In the genomic region with DNA sequence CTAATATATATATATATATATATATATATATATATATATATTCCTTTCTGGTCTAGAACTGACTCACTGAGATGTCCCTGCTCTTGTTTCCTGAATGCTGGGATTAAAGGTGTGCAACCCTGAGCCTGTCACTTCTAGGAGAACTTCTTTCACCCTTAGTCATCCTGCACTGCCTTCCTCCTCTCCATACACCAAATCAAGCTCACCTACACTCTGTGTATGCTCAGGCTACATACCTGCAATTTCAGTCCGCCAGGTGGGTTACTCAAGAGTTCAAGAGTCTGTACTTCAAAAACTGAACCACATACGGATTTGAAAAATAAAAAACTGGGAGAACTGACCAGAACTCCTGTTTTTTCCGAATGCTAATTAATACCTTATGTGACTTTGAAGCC, we compare ENCODE assay signal across 7 mouse cellular contexts. TPM values are rescaled to one million over a fixed set of nuclear protein-coding genes. Genes with fewer than 3 reads are reported as not detected.
DNase-seq lines count a peak whose midpoint lies in the region; ATAC-seq and TF ChIP-seq lines count a peak whose summit lies in the region.

No protein-coding gene starts in this region.

- H3K27ac ChIP-seq in liver, adult 2 months (replicated peaks; ENCODE audit: insufficient read depth, low read depth, low read length) = no peak overlapping the region
- no peak overlapping the region for H3K27ac ChIP-seq in forebrain, embryonic 10.5 days
- no peak overlapping the region for H3K27ac ChIP-seq in neural tube, embryonic 14.5 days (ENCODE audit: low read depth, low read length)

- H3K9ac ChIP-seq in liver, adult 2 months (ENCODE audit: low read depth, low read length) = no peak overlapping the region
- peak overlapping the region; percentile 85; the same call in 1 of the 2 replicates for H3K9ac ChIP-seq in neural tube, embryonic 14.5 days (replicated peaks; ENCODE audit: low read depth, low read length)

- H3K4me3 ChIP-seq in liver, adult 2 months (ENCODE audit: insufficient read depth, low read depth, low read length) = peak overlapping the region; percentile 80; the same call in 1 of the 2 replicates
- peak overlapping the region; percentile 88 for H3K4me3 ChIP-seq in forebrain, embryonic 10.5 days
- peak overlapping the region; percentile 88 for H3K4me3 ChIP-seq in neural tube, embryonic 14.5 days (ENCODE audit: low read depth, low read length)

- no peaks in the 10 kb centered on the region for H3K9me3 ChIP-seq in forebrain, embryonic 10.5 days
- no peaks in the 10 kb centered on the region for H3K9me3 ChIP-seq in neural tube, embryonic 14.5 days (ENCODE audit: control insufficient read depth, low read length)

- H3K79me2 ChIP-seq in liver, adult 2 months (ENCODE audit: control insufficient read depth, insufficient read depth, low read length) = peaks cover 7% of the 10 kb centered on the region; the same call in 1 of the 2 replicates

- TF ChIP-seq POLR2A in liver, adult 2 months (IDR thresholded peaks at IDR 0.05; ENCODE audit: extremely low read depth, insufficient read depth, low read length) = no peak

- no peak for DNase-seq in liver, adult 2 months (ENCODE audit: extremely low read depth, low read depth, low spot score)
- no peak for DNase-seq in liver
- DNase-seq in forebrain, embryonic 10.5 days (ENCODE audit: extremely low spot score, low spot score) = no peak
- DNase-seq in large intestine, adult 2 months (ENCODE audit: low read depth, low spot score) = peak; percentile 19
- DNase-seq in adrenal gland, adult 18-20 months (ENCODE audit: low spot score in 2 of 2) = no peak
- no peak for DNase-seq in gastrocnemius, postnatal 4 days (ENCODE audit: low spot score in 2 of 2)

- H3K27me3 ChIP-seq in liver, adult 2 months (ENCODE audit: control insufficient read depth, insufficient read depth, low read length) = no peaks in the 10 kb centered on the region
- no peaks in the 10 kb centered on the region for H3K27me3 ChIP-seq in forebrain, embryonic 10.5 days (ENCODE audit: poor library complexity, severe bottlenecking)
- no peaks in the 10 kb centered on the region for H3K27me3 ChIP-seq in neural tube, embryonic 14.5 days (ENCODE audit: control insufficient read depth, insufficient read depth, low read length)

- peak; percentile 54 for ATAC-seq in neural tube, embryonic 14.5 days (ENCODE audit: low read depth)

- peaks cover 26% of the 10 kb centered on the region for H3K36me3 ChIP-seq in liver, adult 2 months (ENCODE audit: control insufficient read depth, insufficient read depth, low read length)
- peaks cover 63% of the 10 kb centered on the region for H3K36me3 ChIP-seq in forebrain, embryonic 10.5 days (replicated peaks)
- H3K36me3 ChIP-seq in neural tube, embryonic 14.5 days (ENCODE audit: control insufficient read depth, insufficient read depth, low read length) = peaks cover 30% of the 10 kb centered on the region

- TF ChIP-seq CTCF in liver, adult 2 months (IDR thresholded peaks at IDR 0.05; ENCODE audit: low read depth, low read length) = no peak

- WGBS in liver, adult 2 months = 17% methylated on average over 3 of the region's 3 CpGs
- WGBS in forebrain, embryonic 10.5 days = 25% methylated on average over 3 of the region's 3 CpGs
- WGBS in large intestine, adult 2 months = 14% methylated on average over 3 of the region's 3 CpGs
- 30% methylated on average over 3 of the region's 3 CpGs for whole genome bisulfite sequencing in neural tube, embryonic 14.5 days

- peak overlapping the region; percentile 54 for H3K4me2 ChIP-seq in neural tube, embryonic 14.5 days (ENCODE audit: low read depth, low read length)

- peaks cover 4% of the 10 kb centered on the region for H3K4me1 ChIP-seq in liver, adult 2 months (ENCODE audit: control insufficient read depth, insufficient read depth, low read length)
- H3K4me1 ChIP-seq in forebrain, embryonic 10.5 days = peaks cover 12% of the 10 kb centered on the region
- H3K4me1 ChIP-seq in neural tube, embryonic 14.5 days (ENCODE audit: control insufficient read depth, insufficient read depth, low read length) = 0 out of 2 replicates have a peak, but pooled peaks cover 5% of the 10 kb centered on the region

RNA-seq across cellular contexts. Expression of gene 2510002D24Rik, which starts 0.3 kb away (rescaled TPM):
- 14.3 and 15.3 TPM in 2 replicates for total RNA-seq in liver, adult 2 months (2014; rRNA removed)
- polyA plus RNA-seq in liver, adult 2 months (2012; rRNA removed) = 31.9 and 57.9 TPM in 2 replicates
- polyA plus RNA-seq in forebrain, embryonic 10.5 days (2016; fragmentation: Nextera tagmentation; extraction: Ambion mirVana) = 29.7 and 31.3 TPM in 2 replicates
- 54.3 and 55.2 TPM in 2 replicates for polyA plus RNA-seq in large intestine, adult 2 months (2012; rRNA removed)
- polyA plus RNA-seq in neural tube, embryonic 14.5 days (2014; fragmentation: Nextera tagmentation; extraction: Ambion mirVana) = 33.6 and 44.2 TPM in 2 replicates
- total RNA-seq in adrenal gland, adult 18-20 months (2021) = 10 to 100 TPM in 1 of 2 experiments, 1 to 10 TPM in 1; 9.7 to 18.5 TPM
- total RNA-seq in gastrocnemius, postnatal 4 days (2021) = 10 to 100 TPM; 14.9 to 15.9 TPM

RNA-seq across cellular contexts. Expression of gene Gm28539, which starts 0.3 kb away (rescaled TPM):
- total RNA-seq in liver, adult 2 months (2014; rRNA removed) = 0.94 TPM in 1 of 2 replicates, not detected in the other
- 2.1 and 2.9 TPM in 2 replicates for polyA plus RNA-seq in liver, adult 2 months (2012; rRNA removed)
- polyA plus RNA-seq in forebrain, embryonic 10.5 days (2016; fragmentation: Nextera tagmentation; extraction: Ambion mirVana) = not detected in 2 replicates
- 0.81 TPM in 1 of 2 replicates, not detected in the other for polyA plus RNA-seq in large intestine, adult 2 months (2012; rRNA removed)
- polyA plus RNA-seq in neural tube, embryonic 14.5 days (2014; fragmentation: Nextera tagmentation; extraction: Ambion mirVana) = not detected in 2 replicates
- 1 to 10 TPM; 5.3 to 7.5 TPM for total RNA-seq in adrenal gland, adult 18-20 months (2021)
- total RNA-seq in gastrocnemius, postnatal 4 days (2021) = 1 to 10 TPM; 4.2 TPM

RNA-seq across cellular contexts. Expression of gene Cdc45, which starts 24.3 kb away (rescaled TPM):
- 0.83 and 2.1 TPM in 2 replicates for total RNA-seq in liver, adult 2 months (2014; rRNA removed)
- 1.3 and 1.4 TPM in 2 replicates for polyA plus RNA-seq in liver, adult 2 months (2012; rRNA removed)
- polyA plus RNA-seq in forebrain, embryonic 10.5 days (2016; fragmentation: Nextera tagmentation; extraction: Ambion mirVana) = 83.9 and 85.3 TPM in 2 replicates
- 19.7 and 21.0 TPM in 2 replicates for polyA plus RNA-seq in large intestine, adult 2 months (2012; rRNA removed)
- polyA plus RNA-seq in neural tube, embryonic 14.5 days (2014; fragmentation: Nextera tagmentation; extraction: Ambion mirVana) = 5.6 and 6.8 TPM in 2 replicates
- total RNA-seq in adrenal gland, adult 18-20 months (2021) = 10 to 100 TPM in 1 of 2 experiments, 1 to 10 TPM in 1; 6.3 to 11.0 TPM
- total RNA-seq in gastrocnemius, postnatal 4 days (2021) = 10 to 100 TPM in 1 of 2 experiments, 1 to 10 TPM in 1; 9.5 to 10.5 TPM

RNA-seq across cellular contexts. Expression of gene Ufd1, which starts 24.5 kb away (rescaled TPM):
- 31.5 and 35.3 TPM in 2 replicates for total RNA-seq in liver, adult 2 months (2014; rRNA removed)
- 15.4 and 20.5 TPM in 2 replicates for polyA plus RNA-seq in liver, adult 2 months (2012; rRNA removed)
- 94.5 and 101 TPM in 2 replicates for polyA plus RNA-seq in forebrain, embryonic 10.5 days (2016; fragmentation: Nextera tagmentation; extraction: Ambion mirVana)
- 27.2 and 33.5 TPM in 2 replicates for polyA plus RNA-seq in large intestine, adult 2 months (2012; rRNA removed)
- polyA plus RNA-seq in neural tube, embryonic 14.5 days (2014; fragmentation: Nextera tagmentation; extraction: Ambion mirVana) = 106 and 115 TPM in 2 replicates
- 100 to 1,000 TPM in 1 of 2 experiments, 10 to 100 TPM in 1; 98.4 to 121 TPM for total RNA-seq in adrenal gland, adult 18-20 months (2021)
- 10 to 100 TPM; 55.4 to 68.1 TPM for total RNA-seq in gastrocnemius, postnatal 4 days (2021)

RNA-seq across cellular contexts. Expression of gene Mrpl40, which starts 40.6 kb away (rescaled TPM):
- 20.6 and 27.7 TPM in 2 replicates for total RNA-seq in liver, adult 2 months (2014; rRNA removed)
- 7.9 and 11.7 TPM in 2 replicates for polyA plus RNA-seq in liver, adult 2 months (2012; rRNA removed)
- polyA plus RNA-seq in forebrain, embryonic 10.5 days (2016; fragmentation: Nextera tagmentation; extraction: Ambion mirVana) = 137 and 140 TPM in 2 replicates
- polyA plus RNA-seq in large intestine, adult 2 months (2012; rRNA removed) = 18.7 and 19.5 TPM in 2 replicates
- 65.0 and 79.2 TPM in 2 replicates for polyA plus RNA-seq in neural tube, embryonic 14.5 days (2014; fragmentation: Nextera tagmentation; extraction: Ambion mirVana)
- total RNA-seq in adrenal gland, adult 18-20 months (2021) = 10 to 100 TPM; 50.2 to 50.4 TPM
- total RNA-seq in gastrocnemius, postnatal 4 days (2021) = 10 to 100 TPM; 45.8 to 47.6 TPM
